Mouse (Mus musculus) olfactory bulb, adult 2 months (tissue): ENCODE results near the gene Sik3. TPM values are rescaled to one million over a fixed set of nuclear protein-coding genes. Genes with fewer than 3 reads are reported as not detected.

Experiments
- H3K27ac ChIP-seq: fragments of 200-500 bp; 2 replicates; pipeline ENCODE4 v1.5.1; 2012; ENCODE audit warnings: low read depth, low read length; ENCODE audit not compliant: insufficient read depth
- H3K4me1 ChIP-seq: fragments of 200-500 bp; 2 replicates; pipeline ENCODE4 v1.6.1; 2012; ENCODE audit warnings: low read length; ENCODE audit not compliant: control insufficient read depth, insufficient read depth
- H3K4me3 ChIP-seq: fragments of 200-500 bp; 2 replicates; pipeline ENCODE4 v1.5.1; 2012; ENCODE audit warnings: mild to moderate bottlenecking, low read depth, low read length, moderate library complexity; ENCODE audit not compliant: insufficient read depth
- CTCF ChIP-seq: fragments of 200-500 bp; IDR thresholded peaks from 2 replicates; pipeline ENCODE4 v1.5.1; 2012; ENCODE audit warnings: low read depth, mild to moderate bottlenecking, low read length, moderate library complexity; ENCODE audit not compliant: insufficient read depth
- POLR2A ChIP-seq: fragments of 200-500 bp; IDR thresholded peaks from 2 replicates; pipeline ENCODE4 v1.6.1; 2012; ENCODE audit warnings: mild to moderate bottlenecking, low read depth, low read length, moderate library complexity; ENCODE audit not compliant: insufficient read depth
- WGBS: fragments of 180-500 bp; shearing (Covaris S2); methylation state at CpG from one replicate; pipeline ENCODE4 v1.1.7; 2018; 5-methylcytosine and 5-hydroxymethylcytosine counted together
- polyA plus RNA-seq: library from polyadenylated mRNA; stranded (reverse); fragments of >200 nt; gene quantifications from 2 replicates; pipeline ENCODE4 v1.2.4, GENCODE M21; 2012; ENCODE audit warnings: low replicate concordance; ENCODE audit not compliant: missing spikeins, insufficient read depth, insufficient read length

Gene Sik3
- polyA plus RNA-seq, 1 experiment, result 51.7 TPM

DNA sequence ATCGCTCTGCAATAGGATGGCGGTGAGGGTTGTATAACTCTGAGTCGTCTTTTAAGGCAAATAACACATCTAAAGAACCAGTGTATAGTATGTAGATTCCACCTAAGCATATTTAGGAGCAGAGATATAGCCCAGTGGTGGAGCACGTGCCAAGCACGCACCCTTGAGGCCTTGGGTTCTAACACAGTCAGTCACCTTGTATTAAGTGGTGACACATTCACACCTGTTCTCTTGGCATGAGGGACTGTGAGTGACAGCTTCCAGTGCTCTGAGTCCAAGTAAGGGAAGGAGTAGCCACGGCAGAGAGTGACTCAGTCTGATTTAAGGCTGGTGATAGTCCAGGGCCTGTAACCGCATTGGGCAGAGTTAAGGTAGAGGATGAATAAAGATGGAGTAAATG is 51.7 kb downstream of the Sik3 start:
- H3K27ac ChIP-seq, result no peak overlapping the region
- TF ChIP-seq CTCF (no peak), POLR2A (no peak)
- no peak overlapping the region for H3K4me3 ChIP-seq
- WGBS, result 95% methylated on average over 7 of the region's 7 CpGs
- peaks cover 16% of the 10 kb centered on the region for H3K4me1 ChIP-seq

GRCm38 (mm10) chr9:46066711-46067110 is 54.1 kb downstream of the Sik3 start:
- Histone ChIP-seq H3K4me1 (peaks cover 23% of the 10 kb centered on the region), H3K4me3 (no peak overlapping the region), H3K27ac (no peak overlapping the region)
- no peak for TF ChIP-seq CTCF
- no peak for TF ChIP-seq POLR2A
- WGBS, result 90% methylated on average over 4 of the region's 4 CpGs

DNA sequence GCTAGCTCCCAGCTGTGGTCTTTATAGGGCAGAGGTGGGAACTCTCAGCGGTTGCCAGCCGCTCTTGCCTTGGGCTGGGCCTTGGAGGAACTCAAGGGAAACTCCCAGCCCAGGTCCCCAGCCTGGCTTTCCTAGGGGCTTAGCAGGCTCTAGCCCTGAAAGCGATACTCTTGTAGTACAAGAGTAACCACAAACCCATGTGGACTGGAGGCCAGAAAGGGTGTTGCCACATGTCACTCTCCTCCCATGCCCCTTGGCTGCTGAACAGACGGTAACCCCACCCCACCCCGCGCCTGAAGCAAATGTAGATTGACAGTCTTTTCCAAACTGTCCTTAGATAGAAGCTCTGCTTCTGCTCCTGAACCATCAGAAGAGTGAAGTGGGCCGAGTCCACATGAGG is 55.1 kb downstream of the Sik3 start:
- H3K27ac ChIP-seq, result no peak overlapping the region
- no peak for TF ChIP-seq POLR2A
- TF ChIP-seq CTCF, result no peak
- no peak overlapping the region for H3K4me3 ChIP-seq
- 74% methylated on average over 7 of the region's 7 CpGs for WGBS
- peaks cover 21% of the 10 kb centered on the region for H3K4me1 ChIP-seq

GRCm38 (mm10) chr9:46069013-46069412 is 56.4 kb downstream of the Sik3 start:
- no peak for TF ChIP-seq CTCF
- TF ChIP-seq POLR2A, result no peak
- 32% methylated on average over 4 of the region's 4 CpGs for WGBS
- no peak overlapping the region; the same call in 1 of the 2 replicates for H3K27ac ChIP-seq
- H3K4me1 ChIP-seq, result peaks cover 21% of the 10 kb centered on the region
- no peak overlapping the region for H3K4me3 ChIP-seq

DNA sequence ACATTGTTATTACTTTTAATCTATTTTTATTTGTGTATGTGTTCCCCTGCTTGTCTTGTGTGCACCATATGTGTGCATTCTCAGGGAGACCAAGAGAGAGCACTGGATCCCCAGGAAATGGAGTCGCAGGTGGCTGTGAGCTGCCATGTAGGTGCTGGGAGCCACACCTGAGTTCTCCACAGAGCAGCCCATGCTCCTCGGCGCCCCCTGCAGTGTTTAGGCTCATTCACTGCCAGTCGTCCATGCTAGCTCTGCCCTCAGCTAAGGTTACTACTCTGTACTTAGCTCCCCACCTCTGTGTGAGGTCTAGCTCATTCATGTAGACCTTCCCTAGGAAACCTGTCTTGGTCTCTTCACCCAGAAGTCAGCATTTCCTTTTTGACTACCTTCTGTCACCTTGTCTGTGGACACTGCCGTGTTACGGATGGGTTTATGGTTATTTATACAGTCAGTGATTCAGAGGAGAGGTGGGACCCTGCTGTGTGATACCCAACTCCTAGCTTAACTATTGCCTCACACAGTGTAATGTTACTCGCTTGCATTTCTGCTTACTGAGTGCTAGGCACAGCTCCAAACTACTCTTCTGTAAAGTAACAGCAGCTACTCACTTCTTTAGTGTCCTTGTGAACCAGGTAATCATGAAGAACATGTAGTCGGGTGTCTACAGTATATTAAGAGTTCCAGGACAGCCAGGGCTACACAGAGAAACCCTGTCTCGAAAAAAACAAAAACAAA is 59.6 kb downstream of the Sik3 start:
- Histone ChIP-seq H3K4me1 (peaks cover 27% of the 10 kb centered on the region), H3K4me3 (no peak overlapping the region), H3K27ac (no peak overlapping the region)
- TF ChIP-seq CTCF (no peak), POLR2A (no peak)
- WGBS, result 68% methylated on average over 9 of the region's 9 CpGs

DNA sequence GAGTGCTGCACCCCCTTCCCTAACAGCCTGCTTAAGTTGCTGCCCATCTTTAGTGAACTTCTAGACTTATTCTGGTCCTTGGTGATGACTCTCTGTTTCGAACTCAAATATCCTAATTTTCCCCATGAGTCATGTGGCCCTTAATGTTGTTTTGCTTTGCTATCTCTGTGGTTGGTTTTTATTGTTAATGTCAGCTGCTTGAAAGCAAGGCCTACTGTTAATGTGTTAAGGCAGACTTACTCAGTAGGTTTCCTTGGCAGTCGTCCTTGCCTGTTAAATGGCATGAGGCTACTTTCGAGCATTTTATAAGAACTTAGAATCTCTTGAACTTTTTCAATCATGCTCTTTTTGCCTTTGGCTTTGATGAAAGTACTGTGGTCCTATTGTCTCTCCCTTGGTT is 60.8 kb downstream of the Sik3 start:
- Histone ChIP-seq H3K4me3 (no peak overlapping the region), H3K4me1 (peaks cover 22% of the 10 kb centered on the region), H3K27ac (peak overlapping the region; percentile 64; the same call in 1 of the 2 replicates)
- TF ChIP-seq POLR2A, result no peak
- TF ChIP-seq CTCF, result no peak
- 11% methylated on average over 3 of the region's 3 CpGs for WGBS

DNA sequence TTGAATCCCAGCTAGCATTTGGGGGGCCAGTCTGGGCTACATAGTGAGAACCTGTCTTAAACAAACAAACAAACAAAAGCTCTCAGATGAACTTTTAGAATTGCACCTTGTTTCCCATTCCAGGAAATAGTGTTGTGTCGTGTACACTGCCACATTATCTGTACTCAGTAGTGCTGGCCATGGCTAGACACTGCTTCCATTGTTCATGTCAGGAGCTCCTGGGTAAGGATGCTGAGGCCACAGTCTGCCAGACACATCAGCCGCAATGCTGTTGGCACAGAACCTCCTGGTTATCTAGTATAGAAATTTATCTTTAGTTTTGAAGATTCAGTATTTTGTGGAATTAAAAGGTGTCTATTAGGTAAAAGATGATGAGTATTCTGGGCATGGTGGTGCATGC is 63.0 kb downstream of the Sik3 start:
- Histone ChIP-seq H3K27ac (no peak overlapping the region), H3K4me3 (no peak overlapping the region), H3K4me1 (peaks cover 17% of the 10 kb centered on the region)
- TF ChIP-seq POLR2A (no peak), CTCF (no peak)
- 74% methylated on average over 2 of the region's 2 CpGs for WGBS

GRCm38 (mm10) chr9:46082381-46082821 is 69.8 kb downstream of the Sik3 start:
- WGBS, result 12% methylated on average over 6 of the region's 6 CpGs
- H3K27ac ChIP-seq, result peak overlapping the region; percentile 84
- no peak for TF ChIP-seq CTCF
- no peak for TF ChIP-seq POLR2A
- H3K4me1 ChIP-seq, result peaks cover 19% of the 10 kb centered on the region
- H3K4me3 ChIP-seq, result no peak overlapping the region

- H3K27ac ChIP-seq, result peak overlapping the region; percentile 84
- H3K4me3 ChIP-seq, result no peak overlapping the region
- no peak for TF ChIP-seq CTCF
- TF ChIP-seq POLR2A, result no peak
- 25% methylated on average over 7 of the region's 7 CpGs for WGBS
- H3K4me1 ChIP-seq, result peaks cover 21% of the 10 kb centered on the region
Observed at GRCm38 (mm10) chr9:46083490-46083893, 70.9 kb downstream of the Sik3 start.
